Mouse (Mus musculus): Measurements from ENCODE around the gene Slc12a5.

Gene Slc12a5

GRCm38 (mm10) chr2:164960716-164961441 is at the start of gene Slc12a5:
Gene Slc12a5, plus strand, starts transcription at chr2:164960802.
- ATAC-seq (ENCODE audit: insufficient number of reproducible peaks, low FRiP score, low TSS enrichment), result peak; percentile 46; the same call in 1 of the 2 replicates

GRCm38 (mm10) chr2:164911086-164912048 is 49.2 kb upstream of the Slc12a5 start, which contains the start of gene Zfp335:
Gene Zfp335, minus strand, starts transcription at chr2:164911757.
- peak; percentile 84 for ATAC-seq (ENCODE audit: insufficient number of reproducible peaks, low FRiP score, low TSS enrichment)

GRCm38 (mm10) chr2:164912151-164912550 is 48.5 kb upstream of the Slc12a5 start:
- ATAC-seq (ENCODE audit: insufficient number of reproducible peaks, low FRiP score, low TSS enrichment), result no peak

GRCm38 (mm10) chr2:164912749-164913427 is 47.7 kb upstream of the Slc12a5 start:
- no peak for ATAC-seq (ENCODE audit: insufficient number of reproducible peaks, low FRiP score, low TSS enrichment)

GRCm38 (mm10) chr2:164913428-164913786 is 47.2 kb upstream of the Slc12a5 start:
- ATAC-seq (ENCODE audit: insufficient number of reproducible peaks, low FRiP score, low TSS enrichment), result no peak

GRCm38 (mm10) chr2:164916820-164917219 is 43.8 kb upstream of the Slc12a5 start:
- no peak for ATAC-seq (ENCODE audit: insufficient number of reproducible peaks, low FRiP score, low TSS enrichment)

GRCm38 (mm10) chr2:164917371-164917770 is 43.2 kb upstream of the Slc12a5 start:
- ATAC-seq (ENCODE audit: insufficient number of reproducible peaks, low FRiP score, low TSS enrichment), result no peak

GRCm38 (mm10) chr2:164918325-164918724 is 42.3 kb upstream of the Slc12a5 start:
- no peak for ATAC-seq (ENCODE audit: insufficient number of reproducible peaks, low FRiP score, low TSS enrichment)

GRCm38 (mm10) chr2:164921984-164922383 is 38.6 kb upstream of the Slc12a5 start:
- ATAC-seq (ENCODE audit: insufficient number of reproducible peaks, low FRiP score, low TSS enrichment), result no peak

GRCm38 (mm10) chr2:164923291-164923690 is 37.3 kb upstream of the Slc12a5 start:
- no peak for ATAC-seq (ENCODE audit: insufficient number of reproducible peaks, low FRiP score, low TSS enrichment)

GRCm38 (mm10) chr2:164924100-164924857 is 36.3 kb upstream of the Slc12a5 start:
- ATAC-seq (ENCODE audit: insufficient number of reproducible peaks, low FRiP score, low TSS enrichment), result peak; percentile 75; the same call in 1 of the 2 replicates

- no peak for ATAC-seq (ENCODE audit: insufficient number of reproducible peaks, low FRiP score, low TSS enrichment)
Observed at GRCm38 (mm10) chr2:164930706-164931581, 29.7 kb upstream of the Slc12a5 start.

GRCm38 (mm10) chr2:164933534-164933933 is 27.1 kb upstream of the Slc12a5 start:
- ATAC-seq (ENCODE audit: insufficient number of reproducible peaks, low FRiP score, low TSS enrichment), result no peak

- ATAC-seq (ENCODE audit: insufficient number of reproducible peaks, low FRiP score, low TSS enrichment), result no peak
Observed at GRCm38 (mm10) chr2:164935991-164936390, 24.6 kb upstream of the Slc12a5 start.

- ATAC-seq (ENCODE audit: insufficient number of reproducible peaks, low FRiP score, low TSS enrichment), result peak; percentile 84
Observed at GRCm38 (mm10) chr2:164938146-164939091, 22.2 kb upstream of the Slc12a5 start.

GRCm38 (mm10) chr2:164939106-164939505 is 21.5 kb upstream of the Slc12a5 start:
- ATAC-seq (ENCODE audit: insufficient number of reproducible peaks, low FRiP score, low TSS enrichment), result no peak

GRCm38 (mm10) chr2:164940140-164940830 is 20.3 kb upstream of the Slc12a5 start, which contains the start of gene Mmp9:
Gene Mmp9, plus strand, starts transcription at chr2:164940780.
- ATAC-seq (ENCODE audit: insufficient number of reproducible peaks, low FRiP score, low TSS enrichment), result no peak

Measured in cerebellum, adult (tissue).